Mouse (Mus musculus): ENCODE data around the gene Ssty1. TPM values are rescaled to one million over a fixed set of nuclear protein-coding genes. Genes with fewer than 3 reads are reported as not detected.

The Ssty1 gene
- not detected in 2 replicates for polyA plus RNA-seq (2015; fragmentation: Nextera tagmentation; extraction: Ambion mirVana)

DNA sequence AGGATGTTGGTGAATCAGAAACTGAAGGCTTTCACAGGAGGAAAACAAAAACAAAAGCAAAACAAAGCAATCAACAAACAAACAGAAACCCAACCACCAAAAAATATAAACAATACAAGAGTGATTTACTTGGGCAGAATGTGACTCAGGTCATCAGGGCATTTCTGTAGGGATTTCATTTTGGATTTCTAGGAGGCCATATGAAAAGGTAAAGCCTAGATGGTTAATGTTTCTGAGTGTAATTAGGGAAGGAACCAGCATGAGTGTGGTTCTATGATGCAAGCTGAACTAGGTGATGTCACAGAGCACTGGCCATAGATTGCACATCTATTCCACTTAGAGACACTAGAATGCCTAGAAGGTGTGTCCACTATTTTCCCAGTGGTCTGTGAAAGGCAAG is at the start of gene Ssty1:
Gene Ssty1 (plus strand): TSS at position 301 of the 400 bp plus-strand sequence.

DNA sequence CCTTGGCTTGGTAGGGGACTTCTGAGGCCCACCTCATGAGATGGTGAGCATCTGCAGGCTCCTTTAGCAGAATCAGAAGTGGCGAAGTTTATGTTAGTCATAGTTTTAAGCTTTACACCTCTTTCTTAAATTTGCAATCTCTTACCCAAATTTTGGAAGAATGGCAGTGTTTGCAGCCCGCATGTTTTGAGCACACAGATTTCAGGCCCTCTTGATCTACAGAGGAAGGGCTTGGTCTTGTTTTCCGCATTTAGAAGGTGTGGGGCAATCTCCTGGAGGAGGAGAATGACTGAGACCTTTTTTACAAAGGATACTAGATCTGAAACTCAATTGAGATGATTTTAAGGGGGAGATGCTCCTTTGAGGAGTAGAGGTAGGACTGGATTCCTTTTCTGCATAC is 27.2 kb upstream of the Ssty1 start, which contains the start of gene Gm21764:
Gene Gm21764 (minus strand): TSS at position 101 of the 400 bp plus-strand sequence.

Other genes starting within 250 kb of the Ssty1 start
- not detected in 2 replicates for gene Gm21904, start 242.8 kb upstream of the Ssty1 start, polyA plus RNA-seq (2015; fragmentation: Nextera tagmentation; extraction: Ambion mirVana)
- gene Gm20772, start 214.4 kb upstream of the Ssty1 start, polyA plus RNA-seq (2015; fragmentation: Nextera tagmentation; extraction: Ambion mirVana) = not detected in 2 replicates
- gene Gm20831, start 214.4 kb upstream of the Ssty1 start, polyA plus RNA-seq (2015; fragmentation: Nextera tagmentation; extraction: Ambion mirVana) = not detected in 2 replicates
- not detected in 2 replicates for gene Srsy, start 151.8 kb upstream of the Ssty1 start, polyA plus RNA-seq (2015; fragmentation: Nextera tagmentation; extraction: Ambion mirVana)
- not detected in 2 replicates for gene Gm21764, start 27.3 kb upstream of the Ssty1 start, polyA plus RNA-seq (2015; fragmentation: Nextera tagmentation; extraction: Ambion mirVana)